Mouse (Mus musculus) heart, embryonic 11.5 days (tissue): ENCODE measurements at regions not wholly inside any gene's neighbourhood (a gene's known extent, or its start where the extent isn't known, plus 50 kb on each side); places are given as distances from the start of the nearest gene placed in this dataset.

Experiments
- ATAC-seq: fragments of 200-750 bp; cut with Nextera tagmentation; replicated peaks from 2 replicates; pipeline ENCODE4 v1.8.0; 2017; ENCODE audit warnings: moderate library complexity; ENCODE audit not compliant: insufficient number of reproducible peaks, low FRiP score, low TSS enrichment
- H3K27ac ChIP-seq: fragments of 300-500 bp; sonication (generic); 2 replicates; pipeline ENCODE4 v1.5.1; 2014; ENCODE audit warnings: mild to moderate bottlenecking, low read depth, low read length
- H3K27me3 ChIP-seq: fragments of 300-500 bp; sonication (generic); 2 replicates; pipeline ENCODE4 v1.6.1; 2014; ENCODE audit warnings: mild to moderate bottlenecking, low read length, mixed read lengths; ENCODE audit not compliant: control insufficient read depth, insufficient read depth
- H3K36me3 ChIP-seq: fragments of 300-500 bp; sonication (generic); 2 replicates; pipeline ENCODE4 v1.6.1; 2014; ENCODE audit warnings: mild to moderate bottlenecking, low read length, moderate library complexity, mixed read lengths; ENCODE audit not compliant: control insufficient read depth, insufficient read depth
- H3K4me1 ChIP-seq: fragments of 300-500 bp; sonication (generic); 2 replicates; pipeline ENCODE4 v1.6.1; 2014; ENCODE audit warnings: low read length; ENCODE audit not compliant: control insufficient read depth, insufficient read depth
- H3K4me2 ChIP-seq: fragments of 300-500 bp; sonication (generic); 2 replicates; pipeline ENCODE4 v1.6.1; 2014; ENCODE audit warnings: mild to moderate bottlenecking, moderate library complexity
- H3K4me3 ChIP-seq: fragments of 300-500 bp; sonication (generic); 2 replicates; pipeline ENCODE4 v1.5.1; 2014; ENCODE audit warnings: low read depth, low read length
- H3K9ac ChIP-seq: fragments of 300-500 bp; sonication (generic); 2 replicates; pipeline ENCODE4 v1.6.1; 2014; ENCODE audit warnings: mild to moderate bottlenecking, low read depth, low read length, moderate library complexity
- H3K9me3 ChIP-seq: fragments of 300-500 bp; sonication (generic); replicated peaks from 2 replicates; pipeline ENCODE4 v1.6.1; 2016; ENCODE audit warnings: low read length; ENCODE audit not compliant: control insufficient read depth
- WGBS: fragments of 180-500 bp; shearing (Covaris S2); extraction: QIAGEN DNeasy Blood & Tissue Kit; methylation state at CpG from one replicate; pipeline ENCODE4 v1.1.7; 2014; ENCODE audit not compliant: insufficient replicate concordance; 5-methylcytosine and 5-hydroxymethylcytosine counted together

DNA sequence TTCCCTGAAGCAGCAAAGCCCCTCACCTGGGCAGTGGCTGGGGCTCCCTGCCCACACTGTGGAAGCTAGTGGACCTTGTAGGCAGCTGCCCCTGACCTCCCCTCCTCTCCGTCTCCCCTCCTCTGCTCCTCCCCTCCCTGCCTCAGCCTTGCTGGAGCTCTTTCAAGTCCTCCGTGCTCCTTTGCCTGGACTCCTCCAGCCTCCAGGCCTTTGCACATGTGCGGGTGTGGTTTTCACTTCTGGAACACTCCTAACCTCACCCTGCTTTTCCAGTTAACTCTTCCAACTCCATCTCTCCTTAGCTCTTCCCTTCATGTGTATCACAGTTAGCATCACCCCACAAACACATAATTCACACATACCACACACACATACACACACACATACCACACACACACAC is 89.9 kb downstream of the 1700001O22Rik start:
- no peak for ATAC-seq
- WGBS = 13% methylated on average over 3 of the region's 3 CpGs
- H3K4me3 ChIP-seq = no peak overlapping the region
- no peaks in the 10 kb centered on the region for H3K27me3 ChIP-seq
- no peaks in the 10 kb centered on the region for H3K9me3 ChIP-seq
- peak overlapping the region; percentile 5; the same call in 1 of the 2 replicates for H3K9ac ChIP-seq
- no peak overlapping the region for H3K4me2 ChIP-seq
- H3K27ac ChIP-seq = no peak overlapping the region
- peaks cover 59% of the 10 kb centered on the region for H3K4me1 ChIP-seq
- H3K36me3 ChIP-seq = no peaks in the 10 kb centered on the region

GRCm38 (mm10) chr2:30712841-30713401 is 90.5 kb downstream of the 1700001O22Rik start:
- H3K4me2 ChIP-seq = no peak overlapping the region
- peaks cover 57% of the 10 kb centered on the region for H3K4me1 ChIP-seq
- ATAC-seq = no peak
- no peaks in the 10 kb centered on the region for H3K27me3 ChIP-seq
- peak overlapping the region; percentile 91; the same call in 1 of the 2 replicates for H3K27ac ChIP-seq
- no peak overlapping the region for H3K9ac ChIP-seq
- H3K36me3 ChIP-seq = no peaks in the 10 kb centered on the region
- H3K4me3 ChIP-seq = no peak overlapping the region
- no peaks in the 10 kb centered on the region for H3K9me3 ChIP-seq
- WGBS = 56% methylated on average over 9 of the region's 9 CpGs

- ATAC-seq = peak; percentile 27; the same call in 1 of the 2 replicates
- under 1% methylated on average over 58 of the region's 63 CpGs for WGBS
- Histone ChIP-seq H3K36me3 (no peaks in the 10 kb centered on the region), H3K9ac (peak overlapping the region; percentile 85), H3K27me3 (no peaks in the 10 kb centered on the region), H3K4me1 (peaks cover 55% of the 10 kb centered on the region), H3K9me3 (no peaks in the 10 kb centered on the region), H3K4me2 (peak overlapping the region; percentile 74), H3K4me3 (peak overlapping the region; percentile 50), H3K27ac (peak overlapping the region; percentile 91)
Measured at GRCm38 (mm10) chr2:30711853-30712498, 91.5 kb downstream of the 1700001O22Rik start.

- Histone ChIP-seq H3K9me3 (no peaks in the 10 kb centered on the region), H3K4me1 (peaks cover 52% of the 10 kb centered on the region), H3K4me3 (peak overlapping the region; percentile 50), H3K4me2 (peak overlapping the region; percentile 74), H3K36me3 (no peaks in the 10 kb centered on the region), H3K27ac (peak overlapping the region; percentile 91), H3K9ac (peak overlapping the region; percentile 85), H3K27me3 (no peaks in the 10 kb centered on the region)
- 5% methylated on average over 15 of the region's 15 CpGs for WGBS
- no peak; the same call in 1 of the 2 replicates for ATAC-seq
Measured at GRCm38 (mm10) chr2:30711476-30711852, 92.0 kb downstream of the 1700001O22Rik start.

DNA sequence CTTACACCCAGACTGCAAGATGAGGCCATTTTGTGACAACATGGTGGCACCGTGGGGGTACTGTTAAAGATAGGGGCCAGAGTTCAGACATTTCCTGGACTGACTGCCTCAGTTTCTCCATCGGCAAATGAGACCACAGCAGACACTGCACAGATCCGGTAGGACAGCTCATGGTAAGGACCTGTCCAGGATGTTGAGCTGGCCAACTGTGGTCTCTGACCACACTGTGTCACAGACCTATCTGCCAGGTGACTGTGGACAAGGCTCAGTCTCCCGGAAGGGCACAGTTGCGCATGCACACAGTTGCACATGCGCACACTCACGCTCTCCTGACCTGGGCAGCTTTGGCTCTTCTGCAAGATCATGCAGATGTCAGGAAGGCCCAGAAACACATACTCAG is 92.6 kb downstream of the 1700001O22Rik start:
- Histone ChIP-seq H3K4me2 (no peak overlapping the region; the same call in 1 of the 2 replicates), H3K36me3 (no peaks in the 10 kb centered on the region), H3K4me1 (peaks cover 49% of the 10 kb centered on the region), H3K9me3 (no peaks in the 10 kb centered on the region), H3K9ac (no peak overlapping the region), H3K27ac (peak overlapping the region; percentile 91; the same call in 1 of the 2 replicates), H3K27me3 (no peaks in the 10 kb centered on the region), H3K4me3 (no peak overlapping the region)
- no peak for ATAC-seq
- 88% methylated on average over 7 of the region's 7 CpGs for WGBS

DNA sequence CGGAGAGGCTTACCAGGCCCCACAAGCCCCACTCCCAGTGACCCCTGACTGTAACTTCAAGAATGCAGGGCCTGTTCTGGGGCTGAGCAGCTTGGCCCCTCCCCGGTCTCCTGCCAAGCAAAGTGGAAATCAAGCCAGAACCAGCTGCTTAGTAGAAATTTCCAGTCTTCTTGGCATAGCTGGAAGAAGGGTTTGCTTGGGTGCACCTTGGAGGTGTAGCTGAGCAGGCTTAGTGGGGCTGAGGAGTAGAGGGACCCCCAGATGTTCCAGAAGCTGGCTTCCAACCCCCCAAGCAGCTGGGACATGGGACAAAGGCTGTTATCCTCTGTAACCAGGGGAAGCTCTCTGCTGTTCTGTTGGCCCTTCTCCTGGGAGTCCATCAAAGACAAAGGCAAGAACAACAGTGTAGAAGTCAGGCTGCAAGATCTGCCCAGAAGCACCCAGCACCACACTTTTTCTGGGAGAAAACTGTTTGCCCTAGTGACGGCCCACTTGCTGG is 94.0 kb downstream of the 1700001O22Rik start:
- Histone ChIP-seq H3K9me3 (no peaks in the 10 kb centered on the region), H3K36me3 (no peaks in the 10 kb centered on the region), H3K4me1 (peaks cover 51% of the 10 kb centered on the region), H3K9ac (no peak overlapping the region), H3K27ac (peak overlapping the region; percentile 97), H3K27me3 (no peaks in the 10 kb centered on the region), H3K4me2 (no peak overlapping the region), H3K4me3 (no peak overlapping the region)
- WGBS = 50% methylated on average over 3 of the region's 3 CpGs
- ATAC-seq = no peak

DNA sequence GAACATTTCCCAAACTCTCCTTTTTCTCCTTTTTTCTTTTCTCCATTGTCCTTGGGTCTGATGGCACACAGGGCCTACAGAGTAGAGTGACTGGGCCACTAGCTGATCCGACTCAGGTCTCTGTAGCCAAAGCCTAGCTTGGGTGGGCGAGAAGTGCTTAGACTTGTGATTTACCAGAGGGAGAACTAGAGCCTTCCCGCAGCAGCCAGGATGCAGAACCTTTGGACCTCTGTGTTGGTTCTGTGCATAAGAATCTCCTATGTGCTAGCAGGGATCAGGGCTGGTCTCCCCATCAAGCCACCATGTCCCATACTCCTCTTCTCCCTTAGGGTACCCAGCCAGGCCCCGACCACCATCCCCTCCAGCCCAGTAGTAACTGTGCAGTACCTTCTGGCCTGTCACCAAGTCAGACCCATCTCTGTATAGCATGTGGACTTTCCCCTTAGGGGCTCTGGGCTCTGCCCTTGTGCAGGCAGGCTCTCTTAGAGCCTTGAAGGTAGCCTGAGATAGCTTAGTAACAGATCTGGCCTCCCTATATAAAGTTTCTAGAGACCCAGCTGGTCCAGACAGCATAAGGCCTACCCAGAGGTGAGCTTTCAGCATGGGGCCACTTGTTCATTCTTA is 94.6 kb downstream of the 1700001O22Rik start:
- Histone ChIP-seq H3K4me3 (no peak overlapping the region), H3K9me3 (no peaks in the 10 kb centered on the region), H3K27ac (peak overlapping the region; percentile 97), H3K36me3 (no peaks in the 10 kb centered on the region), H3K4me2 (no peak overlapping the region; the same call in 1 of the 2 replicates), H3K27me3 (no peaks in the 10 kb centered on the region), H3K4me1 (peaks cover 51% of the 10 kb centered on the region), H3K9ac (peak overlapping the region; percentile 79)
- ATAC-seq = no peak
- WGBS = 63% methylated on average over 4 of the region's 4 CpGs

- Histone ChIP-seq H3K36me3 (no peaks in the 10 kb centered on the region), H3K4me3 (peak overlapping the region; percentile 34), H3K4me2 (peak overlapping the region; percentile 81), H3K9me3 (no peaks in the 10 kb centered on the region), H3K27me3 (no peaks in the 10 kb centered on the region), H3K27ac (peak overlapping the region; percentile 97), H3K9ac (peak overlapping the region; percentile 79), H3K4me1 (peaks cover 48% of the 10 kb centered on the region)
- ATAC-seq = peak; percentile 47
- under 1% methylated on average over 19 of the region's 48 CpGs for WGBS
Measured at GRCm38 (mm10) chr2:30708001-30708683, 95.3 kb downstream of the 1700001O22Rik start.
